Mouse (Mus musculus): ENCODE data around the gene Rhd. TPM values are rescaled to one million over a fixed set of nuclear protein-coding genes. Genes with fewer than 3 reads are reported as not detected.

The Rhd gene
- polyA plus RNA-seq, 2 experiments = 3.6 to 4.1 TPM

- Histone ChIP-seq H3K9ac (ENCODE audit: low read depth, low read length, severe bottlenecking) (no peak overlapping the region), H3K9me3 (ENCODE audit: control insufficient read depth, low read length) (no peaks in the 10 kb centered on the region), H3K27me3 (ENCODE audit: control insufficient read depth, insufficient read depth, low read length) (peaks cover 17% of the 10 kb centered on the region; the same call in 1 of the 2 replicates), H3K4me1 (ENCODE audit: control insufficient read depth, insufficient read depth, low read length) (no peaks in the 10 kb centered on the region), H3K36me3 (ENCODE audit: control insufficient read depth, insufficient read depth, low read length) (no peaks in the 10 kb centered on the region), H3K4me3 (replicated peaks; ENCODE audit: low read length) (no peak overlapping the region), H3K4me2 (replicated peaks; ENCODE audit: low read depth, low read length, severe bottlenecking) (no peak overlapping the region), H3K27ac (replicated peaks; ENCODE audit: low read depth, low read length) (no peak overlapping the region)
- WGBS = 89% methylated on average over 8 of the region's 8 CpGs
- no peak for ATAC-seq (ENCODE audit: low FRiP score, low read depth)
- DNase-seq (ENCODE audit: low spot score) = no peak
- no peak for TF ChIP-seq POLR2A (IDR thresholded peaks at IDR 0.05; ENCODE audit: borderline replicate concordance, extremely low read depth, insufficient read depth, insufficient read length)
These were observed 2.9 kb downstream of the Rhd start for GRCm38 (mm10) chr4:134867213-134867612.

DNA sequence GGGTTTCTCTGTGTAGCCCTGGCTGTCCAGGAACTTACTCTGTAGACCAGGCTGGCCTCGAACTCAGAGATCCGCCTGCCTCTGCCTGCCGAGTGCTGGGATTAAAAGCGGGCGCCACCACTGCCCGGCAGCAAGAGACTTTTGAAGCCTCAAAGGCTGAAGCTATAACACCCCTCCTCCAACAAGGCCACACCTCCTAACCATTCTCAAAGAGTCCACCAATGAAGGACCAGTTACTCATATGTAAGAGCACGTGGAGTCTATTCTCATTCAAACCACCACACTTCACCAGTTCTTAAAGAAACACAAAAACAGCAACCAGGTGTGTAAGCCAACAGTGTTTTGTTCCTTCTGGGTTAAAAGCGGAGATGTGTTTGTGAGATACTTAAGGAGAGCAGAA lies 3.3 kb downstream of the Rhd start:
- peaks cover 17% of the 10 kb centered on the region; the same call in 1 of the 2 replicates for H3K27me3 ChIP-seq (ENCODE audit: control insufficient read depth, insufficient read depth, low read length)
- no peak for ATAC-seq (ENCODE audit: low FRiP score, low read depth)
- DNase-seq (ENCODE audit: low spot score) = no peak

DNA sequence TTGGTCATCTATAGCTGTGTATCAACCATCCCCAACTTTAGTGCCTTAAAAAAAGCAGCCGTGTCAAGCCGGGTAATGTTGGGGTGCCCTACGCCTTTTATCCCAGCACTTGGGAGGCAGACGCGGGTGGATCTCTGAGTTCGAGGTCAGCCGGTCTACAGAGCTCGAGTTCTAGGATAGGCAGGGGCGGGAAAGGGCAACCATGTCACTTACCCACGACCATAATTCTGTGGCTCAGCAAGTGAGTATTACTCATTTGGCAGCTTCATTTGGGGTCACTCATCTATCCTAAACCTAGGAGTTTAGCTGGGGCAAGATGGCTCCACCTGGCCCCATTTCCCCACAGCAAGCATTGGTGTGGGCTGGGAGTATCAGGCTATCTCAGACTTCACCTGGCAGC lies 3.7 kb downstream of the Rhd start:
- Histone ChIP-seq H3K27me3 (ENCODE audit: control insufficient read depth, insufficient read depth, low read length) (peaks cover 17% of the 10 kb centered on the region; the same call in 1 of the 2 replicates), H3K4me1 (ENCODE audit: control insufficient read depth, insufficient read depth, low read length) (no peaks in the 10 kb centered on the region), H3K9me3 (ENCODE audit: control insufficient read depth, low read length) (no peaks in the 10 kb centered on the region), H3K4me3 (replicated peaks; ENCODE audit: low read length) (no peak overlapping the region), H3K36me3 (ENCODE audit: control insufficient read depth, insufficient read depth, low read length) (no peaks in the 10 kb centered on the region), H3K9ac (ENCODE audit: low read depth, low read length, severe bottlenecking) (no peak overlapping the region), H3K27ac (replicated peaks; ENCODE audit: low read depth, low read length) (no peak overlapping the region), H3K4me2 (replicated peaks; ENCODE audit: low read depth, low read length, severe bottlenecking) (no peak overlapping the region)
- WGBS = 88% methylated on average over 10 of the region's 10 CpGs
- DNase-seq (ENCODE audit: low spot score) (no peak), ATAC-seq (ENCODE audit: low FRiP score, low read depth) (no peak)
- TF ChIP-seq POLR2A (IDR thresholded peaks at IDR 0.05; ENCODE audit: borderline replicate concordance, extremely low read depth, insufficient read depth, insufficient read length) = no peak

More for the DNA sequence above, 3.3 kb downstream of the Rhd start:
- no peak overlapping the region for H3K4me2 ChIP-seq (replicated peaks; ENCODE audit: low read depth, low read length, severe bottlenecking)
- 87% methylated on average over 8 of the region's 8 CpGs for WGBS
- H3K9me3 ChIP-seq (ENCODE audit: control insufficient read depth, low read length) = no peaks in the 10 kb centered on the region
- no peaks in the 10 kb centered on the region for H3K4me1 ChIP-seq (ENCODE audit: control insufficient read depth, insufficient read depth, low read length)
- H3K36me3 ChIP-seq (ENCODE audit: control insufficient read depth, insufficient read depth, low read length) = no peaks in the 10 kb centered on the region
- H3K27ac ChIP-seq (replicated peaks; ENCODE audit: low read depth, low read length) = no peak overlapping the region
- no peak overlapping the region for H3K9ac ChIP-seq (ENCODE audit: low read depth, low read length, severe bottlenecking)
- TF ChIP-seq POLR2A (IDR thresholded peaks at IDR 0.05; ENCODE audit: borderline replicate concordance, extremely low read depth, insufficient read depth, insufficient read length) = no peak
- no peak overlapping the region for H3K4me3 ChIP-seq (replicated peaks; ENCODE audit: low read length)

- H3K9ac ChIP-seq (ENCODE audit: low read depth, low read length, severe bottlenecking) = no peak overlapping the region
- ATAC-seq (ENCODE audit: low FRiP score, low read depth) = no peak
- no peak for DNase-seq (ENCODE audit: low spot score)
- 21% methylated on average over 9 of the region's 9 CpGs for WGBS
- no peak overlapping the region for H3K4me2 ChIP-seq (replicated peaks; ENCODE audit: low read depth, low read length, severe bottlenecking)
- no peaks in the 10 kb centered on the region for H3K4me1 ChIP-seq (ENCODE audit: control insufficient read depth, insufficient read depth, low read length)
- no peak overlapping the region for H3K4me3 ChIP-seq (replicated peaks; ENCODE audit: low read length)
- peaks cover 17% of the 10 kb centered on the region; the same call in 1 of the 2 replicates for H3K27me3 ChIP-seq (ENCODE audit: control insufficient read depth, insufficient read depth, low read length)
- no peak overlapping the region for H3K27ac ChIP-seq (replicated peaks; ENCODE audit: low read depth, low read length)
- no peak for TF ChIP-seq POLR2A (IDR thresholded peaks at IDR 0.05; ENCODE audit: borderline replicate concordance, extremely low read depth, insufficient read depth, insufficient read length)
- H3K9me3 ChIP-seq (ENCODE audit: control insufficient read depth, low read length) = no peaks in the 10 kb centered on the region
- no peaks in the 10 kb centered on the region for H3K36me3 ChIP-seq (ENCODE audit: control insufficient read depth, insufficient read depth, low read length)
These were observed 4.2 kb downstream of the Rhd start for GRCm38 (mm10) chr4:134868490-134868889.

DNA sequence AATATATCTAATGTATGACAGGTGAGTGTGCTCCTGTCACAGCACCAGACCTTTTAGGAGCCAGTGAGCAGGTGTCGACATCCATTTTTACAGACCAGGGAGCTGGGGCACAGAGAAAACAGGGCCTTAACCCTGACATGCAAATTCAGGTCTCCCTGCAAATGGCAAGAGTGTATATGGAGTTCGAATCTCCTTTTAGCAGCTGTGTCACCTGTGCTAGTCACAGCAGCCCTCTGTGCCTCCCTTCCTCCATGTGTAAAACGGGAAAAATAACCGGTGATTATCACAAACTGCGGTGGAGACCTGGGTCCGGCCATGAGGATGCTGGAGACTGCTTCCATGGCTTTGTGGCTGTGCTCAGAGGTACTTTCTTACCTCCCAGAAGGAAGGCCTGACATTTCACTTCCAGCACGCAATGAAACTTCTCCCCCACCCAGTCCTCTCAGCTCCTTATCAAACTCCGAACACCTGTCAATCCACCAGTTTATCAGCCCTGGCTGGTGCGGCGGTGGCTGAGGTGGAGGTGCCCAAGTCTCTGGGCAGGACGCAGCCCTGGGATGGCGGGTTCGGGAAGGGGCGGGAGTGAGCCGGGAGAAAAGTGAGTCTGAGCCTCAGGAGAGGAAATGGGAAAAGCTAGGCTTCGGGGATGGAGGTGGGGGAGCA lies 4.9 kb downstream of the Rhd start:
- H3K4me2 ChIP-seq (replicated peaks; ENCODE audit: low read depth, low read length, severe bottlenecking) = peak overlapping the region; percentile 30
- TF ChIP-seq POLR2A (IDR thresholded peaks at IDR 0.05; ENCODE audit: borderline replicate concordance, extremely low read depth, insufficient read depth, insufficient read length) = no peak
- H3K27ac ChIP-seq (replicated peaks; ENCODE audit: low read depth, low read length) = no peak overlapping the region
- no peak for DNase-seq (ENCODE audit: low spot score)
- no peaks in the 10 kb centered on the region for H3K36me3 ChIP-seq (ENCODE audit: control insufficient read depth, insufficient read depth, low read length)
- no peaks in the 10 kb centered on the region for H3K9me3 ChIP-seq (ENCODE audit: control insufficient read depth, low read length)
- H3K27me3 ChIP-seq (ENCODE audit: control insufficient read depth, insufficient read depth, low read length) = peaks cover 17% of the 10 kb centered on the region; the same call in 1 of the 2 replicates
- H3K4me3 ChIP-seq (replicated peaks; ENCODE audit: low read length) = 0 out of 2 replicates have a peak overlapping the region, but pooled peaks have one; percentile 9
- no peak overlapping the region for H3K9ac ChIP-seq (ENCODE audit: low read depth, low read length, severe bottlenecking)
- no peaks in the 10 kb centered on the region for H3K4me1 ChIP-seq (ENCODE audit: control insufficient read depth, insufficient read depth, low read length)
- no peak for ATAC-seq (ENCODE audit: low FRiP score, low read depth)
- WGBS = 9% methylated on average over 16 of the region's 16 CpGs
